Mouse (Mus musculus) kidney, postnatal 25 days (tissue): ENCODE results near the gene Ifit3b.
"Not testable (repeated sequence)": the region's sequence is repeated elsewhere in the genome, so short reads cannot be mapped to it uniquely, and the experiment has no call there.

Experiments
- DNase-seq, 2 experiments: peaks; one replicate each; pipeline ENCODE4 v3.0.0; 2021; ENCODE audit warnings: mixed read lengths in 2 of 2

Ifit3b gene

GRCm38 (mm10) chr19:34612243-34613001 lies 4.7 kb downstream of the Ifit3b start:
- not testable (repeated sequence) for DNase-seq

DNA sequence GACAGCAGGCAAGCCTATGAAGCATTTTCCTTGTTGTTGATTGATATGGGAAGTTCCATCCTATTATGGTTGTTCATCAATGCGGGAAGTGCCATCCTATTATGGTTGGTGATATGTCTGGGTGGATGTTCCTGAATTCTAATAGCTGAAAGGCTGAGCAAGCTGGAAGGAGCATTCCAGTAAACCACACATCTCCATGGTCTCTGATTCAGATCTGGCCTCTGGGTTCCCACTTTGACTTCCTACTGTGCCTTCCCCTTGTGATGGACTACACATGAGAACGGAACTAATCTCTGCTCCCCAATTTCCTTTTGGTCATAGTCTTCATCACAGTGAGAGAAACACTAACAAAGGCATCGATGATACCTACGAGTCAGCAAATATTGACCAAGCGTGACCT lies 13.1 kb downstream of the Ifit3b start:
- DNase-seq, result no peak

- no peak for DNase-seq
Observed at GRCm38 (mm10) chr19:34623781-34624180, 16.0 kb downstream of the Ifit3b start.

GRCm38 (mm10) chr19:34624663-34625062 lies 16.9 kb downstream of the Ifit3b start:
- no peak for DNase-seq

DNA sequence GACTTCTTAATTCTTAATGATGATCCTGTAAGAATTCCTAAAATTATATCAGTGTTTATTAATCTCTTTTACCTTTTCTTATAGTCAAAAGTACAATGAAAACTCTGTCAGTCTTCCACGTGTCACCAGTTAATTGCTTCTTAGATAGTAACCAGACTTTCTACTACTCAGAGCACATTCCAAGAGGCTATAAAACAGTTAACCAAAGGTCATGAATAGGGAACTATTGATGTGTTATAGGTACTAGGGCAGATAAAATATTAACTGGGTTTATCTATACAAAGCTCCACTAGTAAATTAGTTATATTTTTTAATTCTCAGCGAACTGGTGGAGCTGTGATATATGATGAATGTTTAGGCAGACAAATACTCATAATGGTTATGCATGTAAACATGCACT lies 19.7 kb downstream of the Ifit3b start:
- DNase-seq, result no peak

GRCm38 (mm10) chr19:34631487-34631886 lies 23.7 kb downstream of the Ifit3b start:
- no peak for DNase-seq

- no peak for DNase-seq
Observed at GRCm38 (mm10) chr19:34633484-34633883, 25.7 kb downstream of the Ifit3b start.

DNA sequence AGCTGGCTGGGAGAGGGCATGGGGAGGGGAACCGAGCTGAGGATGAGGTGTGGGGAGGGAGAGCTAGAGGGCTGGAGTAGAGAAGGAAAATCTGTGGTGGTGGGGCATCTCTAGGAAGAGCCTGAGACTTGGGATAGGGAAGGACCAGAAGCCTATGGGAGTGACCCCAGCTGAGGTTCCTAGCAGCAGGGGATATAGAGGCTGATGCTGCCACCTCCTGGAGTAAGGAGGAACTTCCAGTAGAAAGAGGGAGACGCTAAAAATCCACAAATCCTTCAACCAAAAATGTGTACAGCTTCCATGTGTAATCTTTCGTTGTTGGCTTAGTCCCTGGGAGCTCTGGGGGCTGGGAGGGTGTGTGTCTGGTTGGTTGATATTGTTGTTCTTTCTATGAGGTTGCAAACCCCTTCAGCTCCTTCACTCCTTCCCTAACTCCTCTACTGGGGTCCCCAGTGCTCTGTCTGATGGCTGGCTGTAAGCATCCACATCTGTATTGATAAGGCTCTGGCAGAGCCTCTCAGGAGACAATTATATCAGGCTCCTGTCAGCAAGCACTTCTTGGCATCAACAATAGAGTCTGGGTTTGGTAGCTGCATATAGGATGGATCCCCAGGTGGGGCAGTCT lies 29.3 kb downstream of the Ifit3b start:
- peak; percentile 66 to 81 for DNase-seq

GRCm38 (mm10) chr19:34640623-34641022 lies 32.9 kb downstream of the Ifit3b start, which contains the start of the genes Ifit1bl2 and Ifit1:
Gene Ifit1bl2, minus strand, starts transcription at chr19:34640743.
Gene Ifit1, plus strand, starts transcription at chr19:34640871.
- DNase-seq, result peak in 1 of 2 experiments; percentile 27

DNA sequence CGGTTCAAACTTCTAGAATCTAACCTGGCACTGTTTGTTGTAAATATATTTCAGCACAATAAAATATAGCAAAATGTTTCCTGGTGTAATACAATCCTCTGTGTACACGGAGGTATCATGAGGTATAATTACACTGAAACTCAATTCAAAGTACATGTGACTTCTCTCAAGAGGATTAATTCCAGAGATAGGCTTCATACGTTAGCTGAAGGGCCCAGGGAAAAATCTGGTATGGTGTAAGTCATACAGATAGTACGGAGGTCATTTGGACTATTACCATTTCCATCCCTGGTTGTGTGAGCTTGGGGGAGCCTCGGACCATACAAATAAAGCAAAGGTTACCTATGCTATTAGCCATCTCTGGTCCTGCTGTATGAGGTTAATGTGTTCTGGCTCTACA lies 34.8 kb downstream of the Ifit3b start:
- DNase-seq, result no peak

- peak in 1 of 2 experiments; percentile 32 for DNase-seq
Observed at GRCm38 (mm10) chr19:34647630-34648029, 39.9 kb downstream of the Ifit3b start.

GRCm38 (mm10) chr19:34650276-34650675 lies 42.5 kb downstream of the Ifit3b start:
- DNase-seq, result no peak

DNA sequence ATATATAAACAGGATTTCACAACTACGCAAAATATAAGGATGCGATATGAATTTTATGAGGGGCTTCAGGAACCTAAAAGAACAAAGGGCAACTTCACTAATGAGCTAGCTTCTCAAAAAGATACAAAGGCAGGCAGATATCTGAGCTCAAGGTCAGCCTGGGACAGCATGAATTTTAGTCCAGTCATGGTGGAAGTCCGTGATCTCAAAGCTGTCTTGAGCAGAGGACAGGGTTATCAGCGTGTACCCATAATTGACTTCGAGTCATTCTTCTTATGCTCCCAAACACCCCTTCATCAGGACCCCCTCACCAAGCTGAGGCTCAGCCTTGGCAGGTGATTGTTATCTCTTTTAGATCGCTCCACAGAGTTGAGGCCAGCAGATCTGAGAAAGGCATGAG lies 43.2 kb downstream of the Ifit3b start:
- DNase-seq, result no peak

GRCm38 (mm10) chr19:34655227-34655805 lies 47.5 kb downstream of the Ifit3b start:
- no peak for DNase-seq

GRCm38 (mm10) chr19:34656511-34657298 lies 48.9 kb downstream of the Ifit3b start:
- no peak for DNase-seq

DNA sequence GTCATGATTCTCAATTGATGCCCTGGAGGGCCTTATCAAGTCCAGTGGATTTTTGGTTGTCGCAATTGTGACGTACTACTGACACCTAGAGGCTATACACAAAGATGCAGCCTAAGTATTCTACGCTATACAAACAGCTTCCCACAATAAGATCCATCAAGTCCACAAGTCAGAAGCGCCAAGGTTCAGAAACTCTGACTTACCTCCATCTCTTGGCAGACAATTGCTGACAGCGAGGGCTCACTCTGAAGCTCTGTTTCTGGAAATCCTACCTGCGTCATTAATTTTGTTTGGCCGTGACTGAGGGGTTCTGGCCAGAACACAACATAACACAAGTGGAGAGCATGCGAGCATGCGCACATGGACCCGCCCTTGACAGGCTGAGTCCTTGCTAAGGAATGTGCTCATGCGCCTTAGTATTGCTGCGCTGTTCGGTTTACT lies 54.3 kb downstream of the Ifit3b start:
- peak; percentile 76 to 82 for DNase-seq

DNA sequence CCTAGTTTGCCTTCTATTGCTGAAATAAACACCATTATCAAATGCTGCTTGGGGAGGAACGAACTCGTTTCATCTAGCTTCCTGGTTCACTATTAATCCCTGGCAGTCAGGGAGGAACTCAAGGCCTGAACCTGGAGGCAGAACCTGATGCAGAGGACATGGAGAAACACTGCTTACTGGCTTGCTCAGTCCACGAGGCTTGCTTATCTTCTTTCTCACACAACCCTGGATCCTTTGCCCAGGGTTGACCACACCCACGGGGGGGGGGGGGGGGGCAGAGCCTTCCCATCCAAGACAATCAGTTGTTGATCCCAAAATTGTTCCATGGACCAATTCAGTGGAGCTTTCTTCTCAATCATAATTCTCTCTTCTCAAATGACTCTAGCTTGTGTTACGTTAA lies 55.0 kb downstream of the Ifit3b start:
- DNase-seq, result no peak
